ENCODE assay signal across 8 mouse cellular contexts in genomic region chr11:98409341-98409822, GRCm38 (mm10). TPM values are rescaled to one million over a fixed set of nuclear protein-coding genes. Genes with fewer than 3 reads are reported as not detected.
DNase-seq lines count a peak whose midpoint lies in the region; ATAC-seq and TF ChIP-seq lines count a peak whose summit lies in the region.

No protein-coding gene starts in this region.

- no peak overlapping the region for H3K9ac ChIP-seq in lung, postnatal 0 days (replicated peaks; ENCODE audit: low read depth)
- H3K9ac ChIP-seq in hindbrain, embryonic 14.5 days: 0 out of 2 replicates have a peak overlapping the region, but pooled peaks have one; percentile 8
- H3K9ac ChIP-seq in limb, embryonic 14.5 days (ENCODE audit: low read depth, low read length, severe bottlenecking): peak overlapping the region; percentile 47
- peak overlapping the region; percentile 61 for H3K9ac ChIP-seq in stomach, embryonic 16.5 days (ENCODE audit: low read length)

- no peak for TF ChIP-seq POLR2A in limb, embryonic 14.5 days (IDR thresholded peaks at IDR 0.05; ENCODE audit: borderline replicate concordance, extremely low read depth, insufficient read depth, insufficient read length)

- H3K4me3 ChIP-seq in lung, postnatal 0 days (ENCODE audit: low read depth, low read length): no peak overlapping the region
- no peak overlapping the region for H3K4me3 ChIP-seq in hindbrain, embryonic 14.5 days (replicated peaks; ENCODE audit: low read length)
- H3K4me3 ChIP-seq in limb, embryonic 14.5 days (replicated peaks; ENCODE audit: low read length): peak overlapping the region; percentile 11; the same call in 1 of the 2 replicates
- peak overlapping the region; percentile 17 for H3K4me3 ChIP-seq in stomach, embryonic 16.5 days (replicated peaks; ENCODE audit: low read length)

- no peak for TF ChIP-seq CTCF in lung, postnatal 0 days (IDR thresholded peaks at IDR 0.05)

- H3K36me3 ChIP-seq in lung, postnatal 0 days (ENCODE audit: insufficient read depth, low read length): no peaks in the 10 kb centered on the region
- H3K36me3 ChIP-seq in hindbrain, embryonic 14.5 days (replicated peaks; ENCODE audit: control insufficient read depth, insufficient read depth): no peaks in the 10 kb centered on the region
- no peaks in the 10 kb centered on the region for H3K36me3 ChIP-seq in limb, embryonic 14.5 days (ENCODE audit: control insufficient read depth, insufficient read depth, low read length)
- no peaks in the 10 kb centered on the region for H3K36me3 ChIP-seq in stomach, embryonic 16.5 days (ENCODE audit: control insufficient read depth, insufficient read depth, low read length)

- peak; percentile 56 for DNase-seq in lung, postnatal 0 days (ENCODE audit: low spot score)
- DNase-seq in lung, adult 18-20 months: no peak
- DNase-seq in hindbrain, embryonic 14.5 days (ENCODE audit: low spot score): no peak
- peak; percentile 38 for DNase-seq in limb, embryonic 14.5 days (ENCODE audit: low spot score)
- no peak for DNase-seq in right cerebral cortex, adult 2 months (ENCODE audit: low spot score in 2 of 2)
- no peak for DNase-seq in frontal cortex, postnatal 25 days (ENCODE audit: low spot score in 2 of 2)
- DNase-seq in ovary, postnatal 10 days (ENCODE audit: low spot score): no peak

- no peak for TF ChIP-seq EP300 in lung, postnatal 0 days (IDR thresholded peaks at IDR 0.05)

- H3K4me2 ChIP-seq in lung, postnatal 0 days (replicated peaks; ENCODE audit: low read depth, low read length): 0 out of 2 replicates have a peak overlapping the region, but pooled peaks have one; percentile 14
- H3K4me2 ChIP-seq in hindbrain, embryonic 14.5 days (replicated peaks): peak overlapping the region; percentile 17
- H3K4me2 ChIP-seq in limb, embryonic 14.5 days (replicated peaks; ENCODE audit: low read depth, low read length, severe bottlenecking): peak overlapping the region; percentile 35
- peak overlapping the region; percentile 45 for H3K4me2 ChIP-seq in stomach, embryonic 16.5 days (ENCODE audit: low read depth, low read length)

- peak; percentile 27 for ATAC-seq in lung, postnatal 0 days
- ATAC-seq in hindbrain, embryonic 14.5 days (ENCODE audit: low FRiP score): peak; percentile 76; the same call in 1 of the 2 replicates
- no peak for ATAC-seq in limb, embryonic 14.5 days (ENCODE audit: low FRiP score, low read depth)
- ATAC-seq in stomach, embryonic 16.5 days (ENCODE audit: insufficient read depth, low FRiP score): peak; percentile 54; the same call in 1 of the 2 replicates

- no peaks in the 10 kb centered on the region for H3K9me3 ChIP-seq in lung, postnatal 0 days (ENCODE audit: low read length)
- no peaks in the 10 kb centered on the region for H3K9me3 ChIP-seq in hindbrain, embryonic 14.5 days (ENCODE audit: control insufficient read depth, low read length)
- H3K9me3 ChIP-seq in limb, embryonic 14.5 days (ENCODE audit: control insufficient read depth, low read length): no peaks in the 10 kb centered on the region
- H3K9me3 ChIP-seq in stomach, embryonic 16.5 days (replicated peaks; ENCODE audit: control insufficient read depth, low read length): no peaks in the 10 kb centered on the region

- WGBS in lung, postnatal 0 days: 0% methylated on average over 7 of the region's 10 CpGs
- WGBS in hindbrain, embryonic 14.5 days: 2% methylated on average over 10 of the region's 10 CpGs
- 6% methylated on average over 10 of the region's 10 CpGs for WGBS in limb, embryonic 14.5 days
- WGBS in stomach, embryonic 16.5 days: 3% methylated on average over 9 of the region's 10 CpGs

- H3K27ac ChIP-seq in lung, postnatal 0 days (ENCODE audit: low read length): no peak overlapping the region; the same call in 1 of the 2 replicates
- no peak overlapping the region for H3K27ac ChIP-seq in hindbrain, embryonic 14.5 days
- peak overlapping the region; percentile 43 for H3K27ac ChIP-seq in limb, embryonic 14.5 days (replicated peaks; ENCODE audit: low read depth, low read length)
- H3K27ac ChIP-seq in stomach, embryonic 16.5 days (ENCODE audit: low read length): peak overlapping the region; percentile 82

- H3K4me1 ChIP-seq in lung, postnatal 0 days (ENCODE audit: insufficient read depth, low read depth, low read length): peaks cover 11% of the 10 kb centered on the region; the same call in 1 of the 2 replicates
- peaks cover 14% of the 10 kb centered on the region; the same call in 1 of the 2 replicates for H3K4me1 ChIP-seq in hindbrain, embryonic 14.5 days (replicated peaks; ENCODE audit: control insufficient read depth, insufficient read depth, low read length)
- H3K4me1 ChIP-seq in limb, embryonic 14.5 days (ENCODE audit: control insufficient read depth, insufficient read depth, low read length): peaks cover 21% of the 10 kb centered on the region
- peaks cover 29% of the 10 kb centered on the region for H3K4me1 ChIP-seq in stomach, embryonic 16.5 days (ENCODE audit: control insufficient read depth, insufficient read depth, low read length)

- no peaks in the 10 kb centered on the region for H3K27me3 ChIP-seq in lung, postnatal 0 days (replicated peaks; ENCODE audit: insufficient read depth, low read length)
- H3K27me3 ChIP-seq in hindbrain, embryonic 14.5 days (ENCODE audit: control insufficient read depth, insufficient read depth, low read length): peaks cover 25% of the 10 kb centered on the region
- no peaks in the 10 kb centered on the region for H3K27me3 ChIP-seq in limb, embryonic 14.5 days (ENCODE audit: control insufficient read depth, insufficient read depth, low read length)
- no peaks in the 10 kb centered on the region for H3K27me3 ChIP-seq in stomach, embryonic 16.5 days (ENCODE audit: control insufficient read depth, insufficient read depth, low read length)

RNA-seq across cellular contexts. Expression of gene Erbb2, which starts 2.9 kb away (rescaled TPM):
- 21.2 and 23.6 TPM in 2 replicates for polyA plus RNA-seq in lung, postnatal 0 days (2015; fragmentation: Nextera tagmentation; extraction: Ambion mirVana)
- polyA plus RNA-seq in hindbrain, embryonic 14.5 days (2014; fragmentation: Nextera tagmentation; extraction: Ambion mirVana): 8.9 and 10.2 TPM in 2 replicates
- 51.1 and 64.3 TPM in 2 replicates for polyA plus RNA-seq in limb, embryonic 14.5 days (2012; rRNA removed)
- 73.6 and 79.7 TPM in 2 replicates for polyA plus RNA-seq in limb, embryonic 14.5 days (2014; fragmentation: Nextera tagmentation; extraction: Ambion mirVana)
- polyA plus RNA-seq in stomach, embryonic 16.5 days (2015; fragmentation: Nextera tagmentation; extraction: Ambion mirVana): 52.1 and 62.2 TPM in 2 replicates

RNA-seq across cellular contexts. Expression of gene Pgap3, which starts 9.1 kb away (rescaled TPM):
- polyA plus RNA-seq in lung, postnatal 0 days (2015; fragmentation: Nextera tagmentation; extraction: Ambion mirVana): 8.0 and 8.6 TPM in 2 replicates
- 6.4 and 6.9 TPM in 2 replicates for polyA plus RNA-seq in hindbrain, embryonic 14.5 days (2014; fragmentation: Nextera tagmentation; extraction: Ambion mirVana)
- polyA plus RNA-seq in limb, embryonic 14.5 days (2012; rRNA removed): 19.2 and 24.2 TPM in 2 replicates
- 9.2 and 11.4 TPM in 2 replicates for polyA plus RNA-seq in limb, embryonic 14.5 days (2014; fragmentation: Nextera tagmentation; extraction: Ambion mirVana)
- 16.4 and 17.0 TPM in 2 replicates for polyA plus RNA-seq in stomach, embryonic 16.5 days (2015; fragmentation: Nextera tagmentation; extraction: Ambion mirVana)

RNA-seq across cellular contexts. Expression of gene Pnmt, which starts 23.1 kb away (rescaled TPM):
- 0.12 TPM in 1 of 2 replicates, not detected in the other for polyA plus RNA-seq in lung, postnatal 0 days (2015; fragmentation: Nextera tagmentation; extraction: Ambion mirVana)
- polyA plus RNA-seq in hindbrain, embryonic 14.5 days (2014; fragmentation: Nextera tagmentation; extraction: Ambion mirVana): 3.0 and 3.4 TPM in 2 replicates
- 1.4 and 2.2 TPM in 2 replicates for polyA plus RNA-seq in limb, embryonic 14.5 days (2012; rRNA removed)
- 0.51 and 1.3 TPM in 2 replicates for polyA plus RNA-seq in limb, embryonic 14.5 days (2014; fragmentation: Nextera tagmentation; extraction: Ambion mirVana)
- 0.15 TPM in 1 of 2 replicates, not detected in the other for polyA plus RNA-seq in stomach, embryonic 16.5 days (2015; fragmentation: Nextera tagmentation; extraction: Ambion mirVana)

RNA-seq across cellular contexts. Expression of gene Tcap, which starts 25.8 kb away (rescaled TPM):
- polyA plus RNA-seq in lung, postnatal 0 days (2015; fragmentation: Nextera tagmentation; extraction: Ambion mirVana): 5.8 and 6.4 TPM in 2 replicates
- not detected in 2 replicates for polyA plus RNA-seq in hindbrain, embryonic 14.5 days (2014; fragmentation: Nextera tagmentation; extraction: Ambion mirVana)
- polyA plus RNA-seq in limb, embryonic 14.5 days (2012; rRNA removed): 12.3 and 13.2 TPM in 2 replicates
- 10.9 and 18.1 TPM in 2 replicates for polyA plus RNA-seq in limb, embryonic 14.5 days (2014; fragmentation: Nextera tagmentation; extraction: Ambion mirVana)
- 0.57 and 9.3 TPM in 2 replicates for polyA plus RNA-seq in stomach, embryonic 16.5 days (2015; fragmentation: Nextera tagmentation; extraction: Ambion mirVana)

RNA-seq across cellular contexts. Expression of gene Mien1, which starts 29.4 kb away (rescaled TPM):
- polyA plus RNA-seq in lung, postnatal 0 days (2015; fragmentation: Nextera tagmentation; extraction: Ambion mirVana): 86.1 and 96.0 TPM in 2 replicates
- 242 and 256 TPM in 2 replicates for polyA plus RNA-seq in hindbrain, embryonic 14.5 days (2014; fragmentation: Nextera tagmentation; extraction: Ambion mirVana)
- 44.8 and 48.5 TPM in 2 replicates for polyA plus RNA-seq in limb, embryonic 14.5 days (2012; rRNA removed)
- polyA plus RNA-seq in limb, embryonic 14.5 days (2014; fragmentation: Nextera tagmentation; extraction: Ambion mirVana): 84.8 and 86.8 TPM in 2 replicates
- polyA plus RNA-seq in stomach, embryonic 16.5 days (2015; fragmentation: Nextera tagmentation; extraction: Ambion mirVana): 152 and 157 TPM in 2 replicates

Comparison
In these comparisons a context has a peak if more than half of its experiments do, and no peak if none do; other contexts are left out.
1. DNase-seq: peak in lung, postnatal 0 days (single experiment) and limb, embryonic 14.5 days (single experiment); none in lung, adult 18-20 months (0 of 2), hindbrain, embryonic 14.5 days (single experiment), right cerebral cortex, adult 2 months (0 of 2), frontal cortex, postnatal 25 days (0 of 2) and ovary, postnatal 10 days (single experiment).
2. H3K27ac ChIP-seq: peak in limb, embryonic 14.5 days (single experiment) and stomach, embryonic 16.5 days (single experiment); none in lung, postnatal 0 days (single experiment) and hindbrain, embryonic 14.5 days (single experiment).
3. H3K4me3 ChIP-seq: peak in limb, embryonic 14.5 days (single experiment) and stomach, embryonic 16.5 days (single experiment); none in lung, postnatal 0 days (single experiment) and hindbrain, embryonic 14.5 days (single experiment).
4. Peak in every context shown above with its lines, with median percentiles within 50 percentile points of each other: H3K4me2 ChIP-seq.